Mouse (Mus musculus) lung, postnatal 0 days (tissue): Measurements from ENCODE around the gene Mpped1.

Source experiments
- CTCF ChIP-seq: IDR thresholded peaks from 2 replicates; pipeline ENCODE4 v1.5.1; 2016; ENCODE audit warnings: antibody characterized with exemption, mild to moderate bottlenecking
- EP300 ChIP-seq: IDR thresholded peaks from 2 replicates; pipeline ENCODE4 v1.6.1; 2016; ENCODE audit warnings: antibody characterized with exemption, mild to moderate bottlenecking, control low read depth

DNA sequence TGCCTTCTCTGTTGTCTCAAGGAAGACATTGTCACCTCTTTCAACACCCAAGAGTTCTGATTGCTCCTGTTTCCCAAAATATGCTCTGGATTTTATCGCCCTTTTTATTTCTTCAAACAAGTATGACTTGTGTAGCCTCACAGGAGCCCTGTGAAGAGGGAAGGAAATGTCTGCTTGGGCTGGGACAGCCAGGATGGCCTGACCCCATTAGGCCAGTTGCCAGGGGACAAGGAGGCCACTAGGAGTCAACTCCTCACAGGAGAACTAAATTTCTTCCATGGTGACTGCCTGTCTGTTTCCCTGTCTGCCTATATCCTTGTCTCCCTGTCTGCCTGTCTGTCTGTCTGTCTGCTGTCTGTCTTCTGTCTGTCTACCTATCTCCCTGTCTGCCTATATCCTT lies 37.2 kb upstream of the Mpped1 start:
- TF ChIP-seq CTCF (no peak), EP300 (no peak)
